In the genomic region with DNA sequence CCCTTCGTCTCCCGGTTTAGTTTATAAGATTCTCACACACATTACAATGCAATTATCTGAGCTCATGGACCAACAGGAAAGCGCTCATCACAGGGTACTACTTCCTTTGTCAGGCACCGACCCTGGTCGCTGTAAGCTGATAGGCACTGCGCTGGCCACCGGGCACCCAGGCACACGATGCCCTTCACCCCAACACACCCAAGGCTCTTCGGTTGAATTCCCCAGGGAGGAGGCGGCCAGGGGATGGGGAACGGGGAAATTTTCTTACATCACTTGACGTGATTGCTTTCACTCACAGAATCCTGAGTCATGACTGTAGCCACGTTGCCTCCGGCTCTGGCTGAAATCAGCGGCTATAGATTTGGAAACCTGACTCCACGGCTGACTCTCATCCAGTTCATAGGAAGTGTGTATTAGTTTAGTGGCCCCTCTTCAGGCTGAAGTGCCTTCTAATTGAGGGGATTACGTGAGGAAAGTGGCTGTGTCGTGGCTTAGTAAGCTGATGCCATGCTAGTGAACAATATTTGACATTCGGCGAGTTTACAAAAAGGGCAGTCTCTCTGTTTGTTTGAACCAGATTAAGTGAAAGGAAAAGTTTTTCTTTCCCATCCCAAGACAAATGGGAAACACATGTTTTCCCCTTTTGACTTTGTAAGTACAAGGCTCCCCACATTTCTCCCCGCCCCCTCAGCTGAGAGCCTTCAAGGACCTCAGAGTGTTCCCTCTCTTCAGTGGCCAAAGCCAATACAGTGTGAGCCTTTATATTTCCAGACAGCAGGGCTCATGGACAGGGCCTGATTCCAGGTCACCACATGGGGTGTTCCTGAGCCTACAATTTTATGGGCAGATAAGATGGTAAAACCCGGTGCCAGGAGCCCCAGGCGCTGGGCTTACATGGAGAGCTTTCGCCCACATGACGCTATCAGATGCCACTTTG, we compare ENCODE assay signal across 9 mouse cellular contexts. TPM values are rescaled to one million over a fixed set of nuclear protein-coding genes. Genes with fewer than 3 reads are reported as not detected.
A peak's percentile ranks its signal among the peaks of the same experiment; 100 is the strongest.
DNase-seq lines count a peak whose midpoint lies in the region; ATAC-seq lines count a peak whose summit lies in the region.
"Had no signal": no experiment of that assay in that cellular context is flagged by ENCODE, and none has a peak within 500 bp of the region (broad histone marks: within the 10 kb centered on the region; RNA-seq: fewer than 3 reads in every experiment).

No protein-coding gene starts in this region.

- 51% methylated on average over 25 of the region's 25 CpGs for WGBS in hindbrain, embryonic 12.5 days
- 57% methylated on average over 25 of the region's 25 CpGs for WGBS in hindbrain, embryonic 14.5 days
- 25% methylated on average over 25 of the region's 25 CpGs for WGBS in lung, embryonic 16.5 days

- H3K27ac ChIP-seq in hindbrain, embryonic 12.5 days = peak overlapping the region; percentile 52; the same call in 1 of the 2 replicates
- H3K27ac ChIP-seq in hindbrain, embryonic 14.5 days = no peak overlapping the region
- H3K27ac ChIP-seq in lung, embryonic 16.5 days (ENCODE audit: low read length) = peak overlapping the region; percentile 48
- H3K27ac ChIP-seq: liver, embryonic 15.5 days had no signal

- no peak overlapping the region for H3K9ac ChIP-seq in hindbrain, embryonic 12.5 days
- H3K9ac ChIP-seq in hindbrain, embryonic 14.5 days = no peak overlapping the region
- H3K9ac ChIP-seq in lung, embryonic 16.5 days (ENCODE audit: low read length) = peak overlapping the region; percentile 19; the same call in 1 of the 2 replicates
- H3K9ac ChIP-seq: liver, embryonic 15.5 days had no signal

- no peak for ATAC-seq in hindbrain, embryonic 12.5 days (ENCODE audit: low FRiP score)
- ATAC-seq in hindbrain, embryonic 14.5 days (ENCODE audit: low FRiP score) = no peak
- ATAC-seq in granulocyte monocyte progenitor cell, adult 5-6 weeks (replicated peaks; ENCODE audit: poor library complexity, severe bottlenecking) = peak; percentile 58
- ATAC-seq in lung, embryonic 16.5 days (ENCODE audit: low read depth) = peak; percentile 91

- H3K4me1 ChIP-seq in hindbrain, embryonic 12.5 days = peaks cover 10% of the 10 kb centered on the region
- H3K4me1 ChIP-seq in hindbrain, embryonic 14.5 days (replicated peaks; ENCODE audit: control insufficient read depth, insufficient read depth, low read length) = no peaks in the 10 kb centered on the region
- peaks cover 13% of the 10 kb centered on the region; the same call in 1 of the 2 replicates for H3K4me1 ChIP-seq in lung, embryonic 16.5 days (replicated peaks; ENCODE audit: control insufficient read depth, insufficient read depth, low read length)
- H3K4me1 ChIP-seq: liver, embryonic 15.5 days had no signal

- no peaks in the 10 kb centered on the region for H3K27me3 ChIP-seq in hindbrain, embryonic 12.5 days
- H3K27me3 ChIP-seq in hindbrain, embryonic 14.5 days (ENCODE audit: control insufficient read depth, insufficient read depth, low read length) = no peaks in the 10 kb centered on the region
- no peaks in the 10 kb centered on the region; the same call in 1 of the 2 replicates for H3K27me3 ChIP-seq in lung, embryonic 16.5 days (ENCODE audit: control insufficient read depth, insufficient read depth, low read depth, low read length)

- no peaks in the 10 kb centered on the region for H3K36me3 ChIP-seq in hindbrain, embryonic 12.5 days
- no peaks in the 10 kb centered on the region for H3K36me3 ChIP-seq in hindbrain, embryonic 14.5 days (replicated peaks; ENCODE audit: control insufficient read depth, insufficient read depth)
- no peaks in the 10 kb centered on the region for H3K36me3 ChIP-seq in lung, embryonic 16.5 days (ENCODE audit: control insufficient read depth, insufficient read depth, low read length)
- H3K36me3 ChIP-seq: liver, embryonic 15.5 days had no signal

- DNase-seq in hindbrain, embryonic 14.5 days (ENCODE audit: low spot score) = no peak
- peak; percentile 35 for DNase-seq in ZHBTc4 (ENCODE audit: low read depth, low spot score)
- peak; percentile 76 for DNase-seq in testis, postnatal 10 days (ENCODE audit: low spot score)
- DNase-seq in c-Kit-positive CD71-positive TER-119-positive erythroid progenitor cells, embryonic 14.5 days (ENCODE audit: low spot score) = no peak
- no peak for DNase-seq in adrenal gland, postnatal 10 days

- no peaks in the 10 kb centered on the region for H3K9me3 ChIP-seq in hindbrain, embryonic 12.5 days (replicated peaks)
- no peaks in the 10 kb centered on the region for H3K9me3 ChIP-seq in hindbrain, embryonic 14.5 days (ENCODE audit: control insufficient read depth, low read length)
- no peaks in the 10 kb centered on the region for H3K9me3 ChIP-seq in lung, embryonic 16.5 days (ENCODE audit: control insufficient read depth, low read length)
- H3K9me3 ChIP-seq: liver, embryonic 15.5 days had no signal

- 0 out of 2 replicates have a peak overlapping the region, but pooled peaks have one; percentile 23 for H3K4me2 ChIP-seq in hindbrain, embryonic 12.5 days (replicated peaks)
- H3K4me2 ChIP-seq in hindbrain, embryonic 14.5 days (replicated peaks) = no peak overlapping the region
- peak overlapping the region; percentile 41 for H3K4me2 ChIP-seq in lung, embryonic 16.5 days (ENCODE audit: low read depth, low read length)
- H3K4me2 ChIP-seq: liver, embryonic 15.5 days had no signal

- H3K4me3 ChIP-seq in hindbrain, embryonic 12.5 days = no peak overlapping the region
- no peak overlapping the region for H3K4me3 ChIP-seq in hindbrain, embryonic 14.5 days (replicated peaks; ENCODE audit: low read length)
- no peak overlapping the region for H3K4me3 ChIP-seq in lung, embryonic 16.5 days (ENCODE audit: low read length)
- H3K4me3 ChIP-seq: liver, embryonic 15.5 days had no signal

RNA-seq across cellular contexts. Expression of a gene that starts 51.4 kb away (rescaled TPM):
- polyA plus RNA-seq in hindbrain, embryonic 12.5 days (2016; fragmentation: Nextera tagmentation; extraction: Ambion mirVana) = not detected in 2 replicates
- 0.29 TPM in 1 of 2 replicates, not detected in the other for polyA plus RNA-seq in hindbrain, embryonic 14.5 days (2014; fragmentation: Nextera tagmentation; extraction: Ambion mirVana)
- 0.38 and 0.56 TPM in 2 replicates for total RNA-seq in granulocyte monocyte progenitor cell, adult 5-6 weeks (2014; fragmentation: Nextera tagmentation)
- total RNA-seq in granulocyte monocyte progenitor cell, adult 5-6 weeks (2017) = 0.86 and 1.2 TPM in 2 replicates
- polyA plus RNA-seq in lung, embryonic 16.5 days (2015; fragmentation: Nextera tagmentation; extraction: Ambion mirVana) = 0.44 and 0.68 TPM in 2 replicates
- total RNA-seq in adrenal gland, postnatal 10 days (2021) = under 1 TPM; 0.30 to 0.69 TPM
- polyA plus RNA-seq: liver, embryonic 15.5 days had no signal

Comparison
In these comparisons a context has a peak if more than half of its experiments do, and no peak if none do; other contexts are left out.
1. ATAC-seq: peak in granulocyte monocyte progenitor cell, adult 5-6 weeks (single experiment) and lung, embryonic 16.5 days (single experiment); none in hindbrain, embryonic 12.5 days (single experiment) and hindbrain, embryonic 14.5 days (single experiment).
2. DNase-seq: peak in ZHBTc4 (single experiment) and testis, postnatal 10 days (single experiment); none in hindbrain, embryonic 14.5 days (single experiment), c-Kit-positive CD71-positive TER-119-positive erythroid progenitor cells, embryonic 14.5 days (single experiment) and adrenal gland, postnatal 10 days (single experiment).